Mouse (Mus musculus): ENCODE measurements around the gene Eloa.

DNA sequence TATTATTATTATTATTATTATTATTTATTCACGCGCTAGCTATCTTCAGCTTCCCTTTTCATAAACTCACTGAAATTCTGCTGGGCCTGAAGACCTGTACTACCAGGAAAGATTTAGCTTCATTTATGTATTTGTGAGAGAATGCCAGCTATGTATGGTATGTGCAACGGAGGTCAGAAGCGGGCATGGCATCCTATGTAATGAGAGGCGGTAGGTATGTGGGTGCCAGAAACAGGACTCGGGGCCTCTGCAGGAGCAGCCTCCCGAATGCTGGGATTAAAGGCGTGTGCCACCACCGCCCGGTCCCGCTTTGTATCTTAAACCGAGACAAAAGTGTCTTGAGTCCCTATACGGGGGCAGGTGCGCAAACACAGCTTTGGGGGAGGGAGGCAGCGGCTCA lies 58.6 kb downstream of the Eloa start:
- TF ChIP-seq E2F4 (IDR thresholded peaks at IDR 0.05; ENCODE audit: insufficient read depth) = no peak
- no peak for TF ChIP-seq MYOD1 (IDR thresholded peaks at IDR 0.05; ENCODE audit: control insufficient read depth in 1 of 3, insufficient read length in 2 of 3, low read depth in 2 of 3)
- no peak for TF ChIP-seq POLR2A (IDR thresholded peaks at IDR 0.05; ENCODE audit: insufficient read length, low read depth)
- TF ChIP-seq MAX (IDR thresholded peaks at IDR 0.05; ENCODE audit: low read depth) = no peak
- no peak for TF ChIP-seq TCF3 (IDR thresholded peaks at IDR 0.05; ENCODE audit: insufficient read length, low read depth)
- TF ChIP-seq TCF12 (IDR thresholded peaks at IDR 0.05; ENCODE audit: insufficient read depth, poor library complexity, severe bottlenecking) = no peak
- no peak for TF ChIP-seq USF1 (IDR thresholded peaks at IDR 0.05; ENCODE audit: low read depth)
- no peak for TF ChIP-seq MYOG (IDR thresholded peaks at IDR 0.05; ENCODE audit: control insufficient read depth in 1 of 3, insufficient read depth in 1 of 3, insufficient read length in 2 of 3, low read depth in 2 of 3)
- TF ChIP-seq SRF (IDR thresholded peaks at IDR 0.05; ENCODE audit: control insufficient read depth, insufficient read length, low read depth) = no peak
